Mouse (Mus musculus) A20 (cell line): ENCODE measurements around the gene Glod4.

ENCODE experiments used
- DNase-seq: peaks from one replicate; pipeline ENCODE4 v3.0.0-alpha.2; 2011; ENCODE audit warnings: low read depth, low spot score

The Glod4 gene

DNA sequence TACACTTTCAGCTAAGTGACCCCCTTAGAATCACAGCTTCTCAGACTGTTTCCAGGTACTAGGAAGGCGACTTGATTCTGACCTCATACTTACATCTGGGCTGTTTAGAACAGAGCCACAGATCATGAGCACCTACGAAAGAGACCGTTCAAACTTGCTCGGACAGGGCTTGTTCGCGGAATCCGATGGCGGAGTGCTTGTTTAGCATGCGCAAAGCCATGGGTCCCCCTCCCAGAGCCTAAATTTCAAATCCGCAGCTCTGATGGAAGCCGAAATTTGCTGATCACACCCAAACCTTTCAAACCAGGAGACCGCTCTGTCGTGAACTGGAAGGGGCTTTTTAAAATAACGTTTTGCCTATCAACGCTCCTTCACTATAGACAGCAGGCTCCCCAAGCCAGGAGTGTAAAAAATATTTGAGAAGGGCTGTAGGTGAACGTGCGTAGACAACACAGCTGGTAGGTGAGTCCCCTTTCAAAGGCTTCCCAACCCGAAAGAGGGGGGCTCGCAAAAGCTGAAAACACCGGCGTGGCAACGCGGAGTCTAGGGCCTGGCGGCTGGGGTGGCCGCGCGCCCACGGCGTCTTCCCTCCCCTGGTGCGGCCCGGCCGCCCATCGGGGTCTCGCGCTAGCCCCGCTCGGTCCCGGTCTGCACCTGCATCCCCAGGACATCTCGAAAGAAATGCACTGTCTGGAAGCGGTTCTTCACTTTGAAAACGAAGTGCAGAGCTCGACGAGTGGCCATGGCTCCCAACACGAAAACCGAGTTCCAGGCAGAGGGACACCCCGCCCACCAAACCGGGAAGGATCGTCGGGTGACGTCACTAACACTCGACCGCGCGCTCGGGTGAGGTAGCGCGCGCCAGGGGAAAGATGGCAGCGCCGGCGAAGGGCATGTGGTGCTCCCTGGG lies at the start of gene Glod4, which contains the start of gene Mrm3:
Glod4 (minus strand) TSS at position 825 of the 910 bp plus-strand sequence.
Mrm3 (plus strand) TSS at position 815 of the 910 bp plus-strand sequence.
- DNase-seq, result peak; percentile 93

DNA sequence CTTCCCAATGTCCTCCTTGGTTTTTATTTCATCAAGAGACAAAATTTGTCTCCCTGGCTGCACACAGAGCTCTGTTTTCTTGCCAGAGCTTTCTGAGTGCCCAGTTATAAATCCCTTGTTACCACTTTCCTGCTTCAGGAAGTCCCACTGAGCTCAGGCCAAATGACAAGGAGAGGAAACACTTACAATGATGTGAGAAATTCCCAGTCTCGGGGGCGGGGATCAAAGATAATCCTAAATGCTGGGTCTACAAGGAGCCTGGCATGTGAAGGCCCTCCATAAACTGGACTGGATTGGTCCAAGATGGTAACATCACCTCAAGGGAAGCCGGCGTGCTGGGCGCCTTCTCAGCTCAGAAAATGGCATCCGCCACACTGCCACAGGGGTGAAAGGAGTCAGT lies 49.3 kb upstream of the Glod4 start:
- DNase-seq, result no peak

DNA sequence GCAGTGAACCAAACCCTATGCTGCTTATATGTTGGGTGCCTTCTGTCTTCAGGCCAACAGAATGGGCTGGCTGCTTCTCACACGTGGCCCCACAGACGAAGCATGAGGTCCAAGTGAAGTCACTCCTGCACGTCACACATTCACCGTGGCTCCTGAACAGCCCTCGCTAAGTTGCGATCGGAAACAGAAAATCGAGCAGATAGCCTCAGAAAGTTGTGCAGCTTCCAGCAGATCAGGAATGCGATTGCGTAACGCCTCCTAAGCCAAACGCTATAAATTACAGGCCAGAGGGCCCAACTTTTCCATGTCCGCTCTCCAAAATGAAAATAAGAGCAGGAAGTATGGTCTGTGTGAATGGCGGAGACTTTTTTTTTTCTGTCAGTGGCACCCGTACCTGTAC lies 48.9 kb upstream of the Glod4 start:
- no peak for DNase-seq

DNA sequence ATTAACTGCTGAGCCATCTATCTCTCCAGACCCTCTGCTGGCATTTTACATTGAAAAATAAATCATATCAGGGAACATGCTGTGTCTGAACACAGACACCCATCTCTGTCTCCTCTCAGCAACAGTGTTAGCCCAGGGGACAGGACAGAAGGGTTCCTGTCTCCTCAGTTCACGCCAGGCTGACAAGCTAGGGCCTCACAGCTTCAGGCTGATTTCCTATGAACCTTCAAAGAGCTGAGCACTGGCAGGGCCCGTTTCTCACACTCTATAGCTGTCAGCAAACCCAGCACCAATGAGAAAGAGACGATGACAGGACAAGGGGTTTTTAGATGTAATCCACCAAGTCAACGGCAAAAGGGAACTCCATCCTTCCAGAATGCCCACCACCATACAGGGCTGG lies 48.4 kb upstream of the Glod4 start:
- no peak for DNase-seq

DNA sequence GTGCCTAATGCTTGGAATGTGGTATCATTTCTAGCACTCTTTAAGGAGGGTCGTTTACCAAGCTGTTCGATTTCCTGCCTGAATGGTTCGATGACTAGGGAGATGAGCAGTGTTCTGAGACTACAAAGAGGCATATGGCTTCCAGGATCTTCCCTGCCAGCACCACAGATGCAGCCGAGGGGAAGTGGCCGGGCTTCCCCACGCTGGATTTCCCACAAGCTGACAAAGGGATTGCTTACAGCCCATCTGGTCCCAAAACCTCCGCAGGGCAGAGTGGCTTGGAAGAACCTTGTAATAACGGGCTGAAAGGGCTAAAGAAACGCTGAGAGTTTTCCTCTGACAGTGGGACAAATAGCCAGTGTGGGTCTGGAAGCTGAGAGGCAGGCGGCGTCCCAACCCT lies 46.8 kb upstream of the Glod4 start:
- DNase-seq, result no peak

DNA sequence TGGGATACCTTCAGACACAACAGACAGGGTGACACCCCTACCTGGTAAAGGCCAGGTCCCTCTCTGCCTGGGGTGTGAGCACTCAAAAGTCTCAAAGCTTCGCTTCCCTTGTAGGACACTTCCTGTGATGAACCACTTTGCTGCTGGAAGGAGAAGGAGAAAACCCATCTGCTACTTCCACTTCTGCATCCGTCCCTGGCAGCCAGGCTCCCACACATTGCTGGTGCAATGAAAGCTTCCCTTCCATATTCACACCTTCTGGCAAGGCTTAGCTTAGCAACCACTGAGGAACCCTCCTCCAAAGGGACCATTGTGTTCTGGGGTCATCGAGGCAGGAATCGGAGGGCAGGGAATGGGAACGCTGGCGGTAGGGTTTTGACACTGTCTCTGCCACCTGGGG lies 45.1 kb upstream of the Glod4 start:
- peak; percentile 22 for DNase-seq

DNA sequence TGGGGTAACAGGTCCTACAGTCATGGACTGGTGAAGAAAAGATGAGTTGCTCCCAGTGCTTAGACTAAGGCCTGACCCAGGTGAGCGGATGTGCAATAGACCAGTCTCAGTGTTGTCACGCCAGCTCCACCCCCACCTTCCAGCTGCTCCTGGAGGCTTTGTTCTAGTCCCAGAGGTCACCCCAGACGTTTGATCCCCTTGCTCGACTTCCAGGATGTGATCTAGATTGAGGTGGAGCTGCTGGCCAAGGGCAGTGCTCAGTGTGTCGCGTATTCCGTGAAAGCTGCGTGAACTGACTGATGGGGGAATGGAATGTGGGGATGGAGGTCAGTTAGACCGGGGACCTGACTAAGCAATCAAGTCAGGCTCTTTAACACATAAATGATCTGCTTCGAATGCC lies 43.8 kb upstream of the Glod4 start:
- no peak for DNase-seq

DNA sequence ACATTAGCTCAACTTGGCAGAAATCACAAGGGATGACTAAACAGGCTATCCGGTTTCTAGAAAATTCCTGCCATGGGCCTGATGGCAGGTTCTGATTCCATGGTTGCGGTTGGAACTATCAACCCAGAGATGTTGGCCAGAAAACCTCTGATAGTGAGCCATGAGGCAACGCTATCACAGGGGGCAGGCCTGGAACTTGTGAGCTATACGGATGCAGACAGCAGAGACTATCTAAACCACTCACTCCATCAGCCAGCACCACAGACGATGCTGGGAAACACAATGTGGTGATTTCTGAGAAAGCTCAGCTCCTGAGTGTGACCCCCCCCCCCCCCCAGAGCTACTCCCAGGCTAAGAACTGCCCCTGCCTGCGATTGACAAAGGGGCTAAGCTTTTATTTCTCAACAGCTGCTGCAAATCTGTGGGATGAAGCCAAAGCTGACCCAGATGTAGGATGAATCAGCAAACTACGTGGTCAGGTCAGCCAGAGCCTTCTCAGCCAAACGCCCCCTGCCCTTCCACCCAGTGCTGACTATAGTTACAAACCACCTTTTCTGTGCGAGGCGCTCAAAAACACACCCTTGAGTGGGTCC lies 43.1 kb upstream of the Glod4 start:
- DNase-seq, result no peak

DNA sequence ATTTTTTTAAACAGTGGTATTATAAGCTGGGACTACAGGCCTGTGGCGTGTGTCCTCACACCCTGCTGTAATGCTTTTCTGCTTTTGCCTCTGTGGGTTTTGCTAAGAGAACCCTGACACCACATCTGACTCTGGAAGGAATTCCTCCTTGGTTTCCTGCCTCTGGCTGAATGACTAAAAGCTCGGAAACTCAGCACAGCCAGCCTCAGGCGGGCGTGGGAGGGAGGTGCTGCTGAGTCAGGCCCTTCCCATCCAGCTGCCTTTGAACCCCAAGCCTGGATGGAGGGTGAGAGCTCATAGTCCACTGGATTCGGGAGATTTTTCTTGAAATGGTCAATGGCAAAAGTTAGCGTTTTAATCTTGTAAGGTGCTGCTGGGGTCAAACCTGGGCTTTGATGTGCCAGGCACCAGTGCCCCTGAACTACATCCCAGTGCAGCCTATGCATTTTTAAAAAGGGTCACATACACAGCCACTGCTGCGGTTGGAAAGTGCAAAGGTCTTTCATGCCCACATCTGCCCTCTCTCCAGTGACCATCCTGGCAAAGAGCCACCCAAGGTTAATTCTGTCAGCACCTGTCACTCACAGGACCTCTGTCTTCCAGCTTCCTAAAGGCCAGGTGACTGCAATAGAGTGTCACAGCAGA lies 42.0 kb upstream of the Glod4 start:
- no peak for DNase-seq

DNA sequence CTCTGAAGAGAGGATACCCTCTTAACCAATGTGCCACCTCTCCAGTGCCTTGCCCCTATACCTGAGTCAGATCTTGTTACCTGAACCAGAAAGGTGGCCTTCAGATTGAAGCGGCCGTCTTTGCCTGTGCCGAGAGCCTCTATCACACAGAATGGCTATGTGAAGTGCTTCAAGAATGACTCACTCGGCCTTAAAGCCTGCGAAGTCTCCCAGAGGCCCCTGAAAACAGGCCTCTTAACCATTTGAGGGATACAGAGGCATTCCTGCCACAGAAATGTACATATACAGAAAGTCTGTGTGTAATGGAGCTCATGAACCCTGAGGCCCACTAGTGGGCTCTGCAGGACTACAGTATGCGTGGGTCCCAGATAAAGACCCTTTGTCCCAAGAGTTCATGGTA lies 40.3 kb upstream of the Glod4 start:
- no peak for DNase-seq

DNA sequence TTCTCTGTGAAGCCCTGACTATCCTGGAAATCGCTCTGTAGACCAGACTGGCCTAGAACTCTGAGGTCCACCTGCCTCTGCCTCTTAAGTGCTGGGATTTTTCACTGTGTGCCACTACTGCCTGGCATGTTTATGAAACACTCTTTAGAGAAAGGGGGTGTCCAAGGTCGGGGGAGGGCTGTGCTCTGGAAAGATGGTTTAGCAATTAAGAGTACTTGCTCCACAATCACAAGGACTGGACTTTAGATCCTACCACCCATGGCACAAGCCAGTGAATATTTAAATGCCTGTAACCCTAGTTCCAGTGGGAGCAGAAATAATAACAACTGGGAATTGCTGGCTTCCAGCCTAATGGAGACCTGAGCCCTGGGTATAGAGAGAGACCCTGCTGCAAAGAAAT lies 36.4 kb upstream of the Glod4 start:
- no peak for DNase-seq

DNA sequence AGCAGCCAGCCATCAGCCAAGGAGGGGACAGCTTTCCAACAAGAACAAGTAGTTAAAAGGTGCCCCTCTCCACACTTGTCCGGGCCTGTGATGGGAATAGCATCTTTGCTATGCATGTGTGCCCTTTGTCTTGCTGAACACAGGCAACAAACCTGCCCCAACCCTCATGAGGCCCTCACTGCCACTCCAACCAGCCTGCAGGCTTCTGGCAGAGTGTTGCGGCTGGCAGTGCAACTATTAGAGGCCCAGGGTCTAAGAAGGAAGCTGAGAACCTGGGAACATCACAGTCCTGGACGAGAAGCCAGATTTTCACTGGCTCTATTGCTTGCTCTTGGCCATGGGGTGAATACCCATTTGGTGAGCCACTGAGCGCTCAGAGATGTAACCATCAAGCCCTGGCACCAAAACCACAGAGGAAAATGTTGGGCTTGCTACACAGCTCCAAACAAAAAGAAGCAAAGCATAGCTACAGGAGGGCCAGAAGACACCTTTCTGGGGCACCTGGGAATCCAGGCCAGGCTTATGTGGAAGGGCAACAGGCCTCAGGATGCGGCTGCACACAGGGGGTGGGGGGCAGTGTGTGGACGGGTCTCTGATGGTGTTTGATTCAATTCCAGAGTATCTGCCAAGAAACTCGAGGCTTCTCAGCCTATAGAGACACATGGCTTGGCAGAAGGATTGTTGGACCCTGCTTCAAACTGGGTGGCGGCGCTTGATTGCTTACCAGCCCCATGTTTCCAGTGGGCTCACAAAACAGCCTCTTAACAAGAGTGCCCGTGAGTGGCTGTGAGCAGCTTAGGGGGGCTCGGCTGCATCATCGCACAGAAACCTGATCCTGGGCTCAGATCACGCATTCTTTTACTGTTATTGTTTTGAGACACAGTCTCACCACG lies 35.7 kb upstream of the Glod4 start:
- DNase-seq, result no peak

DNA sequence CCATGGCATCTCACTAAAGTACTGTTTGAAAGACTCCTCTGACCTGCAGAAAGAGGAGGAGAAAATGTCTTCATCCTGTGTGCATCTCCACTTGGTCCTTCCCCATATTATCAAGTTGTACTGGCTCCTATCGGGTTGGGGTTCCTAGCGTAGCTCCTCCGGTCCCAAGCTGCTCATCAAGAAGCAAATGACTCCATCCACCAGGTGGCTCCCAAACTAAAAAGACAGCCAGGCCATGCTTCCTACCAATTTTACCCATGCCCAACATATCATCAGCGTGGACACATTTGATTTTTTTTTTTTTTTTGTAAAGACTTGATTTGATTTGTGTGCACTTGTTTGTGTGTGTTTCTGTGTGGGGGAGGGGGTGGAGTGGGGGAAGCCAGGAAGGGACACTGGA lies 28.9 kb upstream of the Glod4 start:
- DNase-seq, result no peak

DNA sequence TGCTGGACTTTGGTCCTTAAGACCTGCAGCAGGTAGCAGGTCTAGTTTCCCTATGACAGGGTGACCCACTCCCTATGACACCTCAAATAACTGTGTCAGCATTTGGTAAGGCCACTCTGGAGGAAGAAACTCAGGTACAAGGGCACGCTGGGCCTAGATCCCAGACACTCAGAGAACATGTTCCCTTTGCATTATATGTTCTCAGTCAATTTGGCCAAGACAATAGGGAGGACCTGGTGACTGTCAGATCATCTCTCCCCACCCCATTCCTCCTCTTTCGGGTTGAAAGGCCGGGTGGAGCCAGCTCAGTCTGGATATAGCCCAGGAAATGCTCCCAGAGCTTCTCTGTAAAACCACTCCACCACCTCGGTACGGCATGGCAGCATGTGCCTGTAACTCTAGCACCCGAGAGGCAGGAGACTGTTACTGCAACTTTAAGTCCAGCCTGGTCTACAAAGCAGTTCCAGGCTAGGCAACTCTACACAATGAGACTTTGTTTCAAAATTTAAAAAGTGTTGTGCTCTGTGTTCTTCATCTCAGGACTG lies 25.1 kb upstream of the Glod4 start:
- no peak for DNase-seq

DNA sequence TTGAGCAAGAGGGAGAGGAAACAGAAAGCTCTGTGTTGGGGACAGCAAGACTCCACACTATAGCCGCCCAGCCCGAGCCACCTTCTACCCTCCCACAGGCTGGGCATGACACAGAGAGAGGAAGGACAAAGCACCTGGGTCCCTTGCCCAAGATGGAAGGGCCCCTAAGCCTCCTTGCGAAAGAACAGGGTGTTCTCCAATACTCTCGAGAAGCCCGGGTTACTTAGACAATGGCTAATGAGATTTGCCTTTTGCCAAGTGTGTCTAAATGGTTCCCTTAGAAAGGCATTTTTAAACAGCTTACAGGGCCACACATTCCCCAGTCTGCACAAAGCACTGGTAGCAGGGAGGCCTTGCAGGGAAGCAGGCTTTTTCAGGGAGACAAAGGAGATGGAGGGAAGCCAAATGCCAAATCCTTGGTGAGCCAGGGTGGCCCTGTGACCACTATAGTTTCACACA lies 24.5 kb upstream of the Glod4 start:
- no peak for DNase-seq

DNA sequence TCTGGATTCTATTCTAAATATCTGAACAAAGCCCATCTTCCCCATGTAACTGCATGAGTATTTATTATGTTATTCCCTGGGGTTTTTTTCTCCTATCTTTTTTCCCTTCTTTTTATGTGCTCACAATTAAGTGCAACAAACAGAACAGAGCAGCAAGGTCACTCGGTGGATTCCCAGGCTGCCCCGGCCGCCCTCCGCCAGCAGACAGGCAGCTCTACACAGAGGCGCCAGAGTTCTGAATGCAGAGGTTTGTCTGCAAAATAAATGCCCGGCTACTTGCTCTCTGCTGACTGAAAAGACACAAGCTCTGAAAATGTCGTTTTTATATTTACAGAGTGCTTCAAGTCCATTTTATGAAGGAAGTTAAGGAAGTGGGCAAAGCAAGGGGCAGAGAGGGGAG lies 24.0 kb upstream of the Glod4 start:
- DNase-seq, result no peak

DNA sequence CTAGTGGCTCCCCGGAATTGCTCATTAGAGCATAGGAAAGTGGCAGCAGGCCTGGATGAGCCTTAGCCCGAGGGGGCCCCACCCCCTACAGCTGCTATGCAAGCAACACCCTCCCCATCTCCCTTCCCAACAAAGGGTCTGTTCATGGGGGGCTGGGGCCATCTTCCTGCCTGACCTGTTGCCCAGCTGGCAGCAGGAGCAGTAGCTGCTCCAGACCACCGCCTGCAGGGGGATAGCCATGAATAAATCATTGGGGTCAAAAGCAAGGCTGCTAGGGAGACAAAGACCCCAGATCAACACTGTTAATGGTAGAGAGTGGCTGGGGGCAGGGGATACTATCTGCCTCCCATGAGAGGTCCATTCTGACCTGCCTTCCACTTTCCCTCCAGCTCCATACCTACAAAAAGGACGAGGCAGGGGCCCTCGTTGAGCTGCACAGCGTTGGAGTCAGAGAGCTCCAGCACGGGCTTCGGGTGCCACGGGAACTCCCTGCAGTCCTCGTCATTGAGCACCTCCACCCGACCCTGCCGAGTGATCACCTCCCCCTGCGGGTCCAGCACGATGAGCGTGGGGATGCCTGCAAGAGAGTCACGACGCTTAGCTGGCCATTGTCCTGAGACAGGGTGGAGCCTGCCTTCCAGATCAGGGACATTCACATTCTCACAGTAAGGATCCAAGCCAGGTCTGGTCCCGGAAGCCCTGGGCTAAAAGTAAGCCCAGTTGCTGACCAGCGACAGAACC lies 19.3 kb upstream of the Glod4 start:
- no peak for DNase-seq

DNA sequence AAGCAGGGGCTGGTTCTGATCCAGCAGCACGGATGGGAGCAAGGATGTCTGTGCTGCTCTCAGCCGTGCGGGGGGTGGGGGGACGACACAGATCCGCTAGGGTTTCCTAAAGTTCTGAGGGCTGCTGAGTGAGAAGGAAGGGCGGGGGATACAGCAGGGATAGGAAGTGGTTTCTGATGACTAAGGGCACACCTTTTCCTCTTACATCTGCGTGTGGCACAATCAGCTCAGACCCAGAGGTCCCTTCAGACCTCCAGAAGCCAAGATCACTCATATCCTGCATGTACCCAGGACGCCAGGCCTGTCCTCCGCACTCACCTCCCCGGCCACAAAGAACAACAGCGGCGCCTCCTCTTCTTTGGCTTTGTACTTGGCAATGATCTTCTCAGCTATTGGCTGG lies 17.7 kb upstream of the Glod4 start:
- DNase-seq, result no peak

DNA sequence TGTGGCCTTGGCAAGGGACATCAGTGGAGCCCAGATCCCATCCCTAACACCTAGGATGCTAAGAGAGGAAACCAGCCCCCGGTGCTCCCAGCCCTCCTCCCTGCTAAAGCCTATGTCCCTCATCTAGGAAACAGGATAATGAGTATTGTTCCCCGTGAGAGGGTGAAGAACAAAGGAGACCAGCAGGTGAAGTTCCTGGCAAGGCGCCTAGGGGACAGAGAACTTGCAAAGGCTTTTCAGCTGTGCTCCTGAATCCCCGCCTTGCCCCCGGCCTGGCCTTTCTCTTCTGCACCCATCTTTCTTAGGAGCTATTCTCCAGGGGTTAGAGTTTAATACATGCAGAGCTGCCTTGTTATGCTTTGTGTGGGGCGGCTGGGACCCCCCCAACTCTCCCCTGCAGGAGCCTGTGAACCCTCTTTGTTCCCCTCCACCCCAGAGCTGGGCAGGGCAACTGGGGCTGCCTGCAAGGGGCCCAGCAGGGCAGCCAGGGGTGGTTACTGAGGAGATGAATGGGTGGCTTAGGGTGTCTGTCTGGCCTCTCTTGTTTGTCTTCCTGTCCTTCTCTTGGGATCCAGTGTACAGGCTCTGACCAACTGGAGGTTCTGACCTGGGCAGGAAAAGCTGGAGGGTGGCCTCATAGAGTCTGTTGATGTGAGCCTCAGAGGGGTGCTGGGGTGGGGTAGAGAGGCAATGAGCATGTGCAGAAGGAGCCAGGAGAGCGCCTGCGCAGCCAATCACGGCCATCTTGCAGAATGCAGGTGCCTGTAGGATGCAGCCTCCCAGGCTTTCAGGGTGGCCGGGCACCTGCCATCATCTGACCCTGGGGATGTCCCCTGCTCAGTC lies 16.9 kb upstream of the Glod4 start:
- DNase-seq, result no peak

DNA sequence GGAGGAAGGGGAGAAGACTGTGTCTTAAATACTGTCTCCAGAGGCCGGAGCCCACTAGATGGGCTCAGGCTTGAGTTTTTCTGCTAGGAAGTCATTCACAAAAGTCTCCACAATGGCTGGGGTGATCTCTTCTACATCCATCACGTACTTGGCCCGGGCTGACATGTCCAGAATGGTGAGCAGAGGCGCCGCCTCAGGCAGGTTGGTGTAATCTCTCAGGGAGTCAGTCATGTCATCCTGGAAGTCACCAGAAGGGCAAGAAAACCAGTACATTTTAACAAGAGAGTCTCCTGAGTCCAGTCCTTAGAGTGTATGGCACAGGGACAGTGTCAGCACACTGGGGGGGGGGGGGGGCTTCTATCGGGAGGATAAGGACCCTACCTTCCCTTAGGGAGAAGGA lies 15.0 kb upstream of the Glod4 start:
- DNase-seq, result no peak
